ENCODE assay signal across 7 mouse cellular contexts in the genomic region with DNA sequence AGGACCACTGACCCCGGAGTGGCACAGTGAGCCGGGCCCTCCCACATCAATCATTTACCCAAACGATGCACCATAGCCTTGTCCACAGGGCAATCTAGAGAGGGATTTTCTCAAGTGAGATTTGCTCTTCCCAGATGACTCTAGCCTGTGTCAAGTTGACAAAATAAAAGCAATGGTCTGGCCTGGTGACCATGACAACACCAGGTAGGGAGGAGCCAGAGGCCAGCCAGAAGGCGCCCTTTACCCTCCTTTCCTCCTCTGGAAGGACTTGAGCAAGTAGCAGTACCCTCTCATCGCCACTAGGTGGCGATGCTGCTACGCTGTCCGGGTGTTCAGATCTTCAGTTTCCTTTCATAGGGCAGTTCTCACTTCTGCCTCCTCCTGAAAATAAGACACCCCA. TPM values are rescaled to one million over a fixed set of nuclear protein-coding genes. Genes with fewer than 3 reads are reported as not detected.
A peak's percentile ranks its signal among the peaks of the same experiment; 100 is the strongest.
DNase-seq lines count a peak whose midpoint lies in the region; ATAC-seq and TF ChIP-seq lines count a peak whose summit lies in the region.

No protein-coding gene starts in this region.

- peak; percentile 45 for DNase-seq in Muller cell, postnatal 12 days (ENCODE audit: inconsistent ontology term)
- DNase-seq in brain, embryonic 14.5 days (ENCODE audit: low read depth), result peak; percentile 86
- peak; percentile 71 to 73 for DNase-seq in layer of hippocampus, postnatal 10 days (ENCODE audit: low spot score in 2 of 2)
- peak; percentile 92 for DNase-seq in mesoderm, embryonic 11.5 days (ENCODE audit: low read depth, low spot score)
- DNase-seq in skeletal muscle tissue, adult 2 months (ENCODE audit: low read depth, low spot score), result peak; percentile 70

- peak; percentile 99 for TF ChIP-seq CTCF in brain, embryonic 14.5 days (IDR thresholded peaks at IDR 0.05; ENCODE audit: borderline replicate concordance, extremely low read depth, insufficient read depth, insufficient read length)

- peak; percentile 73 for ATAC-seq in erythroid progenitor cell, adult 5-6 weeks (replicated peaks; ENCODE audit: low FRiP score, poor library complexity, severe bottlenecking)
- peak; percentile 76 to 77 for ATAC-seq in hematopoietic stem cell, adult 5-6 weeks (replicated peaks in 1 of 2; ENCODE audit: insufficient read depth in 1 of 2, low FRiP score in 2 of 2, low TSS enrichment in 1 of 2, low read depth in 1 of 2, poor library complexity in 2 of 2, severe bottlenecking in 2 of 2)

- TF ChIP-seq POLR2A in brain, embryonic 14.5 days (IDR thresholded peaks at IDR 0.05; ENCODE audit: borderline replicate concordance, extremely low read depth, insufficient read depth, insufficient read length, poor library complexity, severe bottlenecking), result no peak

RNA-seq across cellular contexts. Expression of a gene that starts 58.3 kb away (rescaled TPM):
- 156 and 199 TPM in 2 replicates for polyA plus RNA-seq in brain, embryonic 14.5 days (2012; rRNA removed)
- 27.0 and 59.5 TPM in 2 replicates for total RNA-seq in erythroid progenitor cell, adult 5-6 weeks (2015; ENCODE audit: low replicate concordance)
- 28.9 and 31.4 TPM in 2 replicates for total RNA-seq in erythroid progenitor cell, adult 5-6 weeks (2017; ENCODE audit: low replicate concordance)
- 79.5 and 128 TPM in 2 replicates for total RNA-seq in hematopoietic stem cell, adult 5-6 weeks (2017)
- total RNA-seq in layer of hippocampus, postnatal 10 days (2021), result 100 to 1,000 TPM; 158 to 211 TPM

Comparison
In these comparisons a context has a peak if more than half of its experiments do, and no peak if none do; other contexts are left out.
1. Peak in every context shown above with its lines: DNase-seq and ATAC-seq.